Mouse (Mus musculus) MEL (cell line): ENCODE measurements around the gene Arhgap42. TPM values are rescaled to one million over a fixed set of nuclear protein-coding genes. Genes with fewer than 3 reads are reported as not detected.

Source experiments
- DNase-seq: peaks from one replicate; pipeline ENCODE4 v3.0.0; 2011; ENCODE audit warnings: low read depth, low spot score
- H3K27ac ChIP-seq: 2 replicates; pipeline ENCODE4 v1.5.1; 2012; ENCODE audit warnings: low read depth, mild to moderate bottlenecking, control low read depth, low read length, moderate library complexity; ENCODE audit not compliant: control insufficient read depth
- H3K27me3 ChIP-seq, 2 experiments: fragments of 150-350 bp in 1 of 2; sonication (generic) in 1 of 2; 2 replicates each; pipeline ENCODE4 v1.6.1; 2012; ENCODE audit warnings: low read length in 2 of 2, mild to moderate bottlenecking in 2 of 2, improper control_type of control experiment in 1 of 2, moderate library complexity in 1 of 2; ENCODE audit not compliant: insufficient read depth in 2 of 2, control insufficient read depth in 1 of 2
- H3K36me3 ChIP-seq, 2 experiments: 2 replicates each; pipeline ENCODE4 v1.6.1; 2012 to 2014; ENCODE audit warnings: low read length in 2 of 2, improper control_type of control experiment in 1 of 2, inconsistent platforms in 1 of 2, mild to moderate bottlenecking in 1 of 2; ENCODE audit not compliant: insufficient read depth in 2 of 2, control insufficient read depth in 1 of 2
- H3K4me1 ChIP-seq, 2 experiments: fragments of 150-350 bp in 1 of 2; sonication (generic) in 1 of 2; 2 replicates each; pipeline ENCODE4 v1.6.1; 2012; ENCODE audit warnings: low read length in 2 of 2, improper control_type of control experiment in 1 of 2, mild to moderate bottlenecking in 1 of 2; ENCODE audit not compliant: insufficient read depth in 2 of 2, control insufficient read depth in 1 of 2
- H3K4me3 ChIP-seq, 2 experiments: fragments of 150-350 bp in 1 of 2; sonication (generic) in 1 of 2; 2 replicates each; pipeline ENCODE4 v1.5.1; 2012; ENCODE audit warnings: low read depth in 2 of 2, low read length in 2 of 2, mild to moderate bottlenecking in 2 of 2, moderate library complexity in 2 of 2, control low read depth in 1 of 2, improper control_type of control experiment in 1 of 2; ENCODE audit not compliant: control insufficient read depth in 1 of 2, insufficient read depth in 1 of 2
- H3K79me2 ChIP-seq: 2 replicates; pipeline ENCODE4 v1.6.1; 2012; ENCODE audit warnings: mild to moderate bottlenecking, low read length, moderate library complexity; ENCODE audit not compliant: control insufficient read depth, poor library complexity, insufficient read depth
- H3K9ac ChIP-seq: 2 replicates; pipeline ENCODE4 v1.6.1; 2012; ENCODE audit warnings: low read depth, mild to moderate bottlenecking, control low read depth, low read length, moderate library complexity; ENCODE audit not compliant: control insufficient read depth, poor library complexity, severe bottlenecking
- H3K9me3 ChIP-seq: fragments of 150-350 bp; sonication (generic); replicated peaks from 2 replicates; pipeline ENCODE4 v1.6.1; 2012; ENCODE audit warnings: mild to moderate bottlenecking, low read length, improper control_type of control experiment, moderate library complexity; ENCODE audit not compliant: insufficient read depth
- BHLHE40 ChIP-seq: IDR thresholded peaks from 2 replicates; pipeline ENCODE4 v1.6.1; 2012; ENCODE audit warnings: low read depth, mild to moderate bottlenecking, inconsistent platforms, low read length, improper control_type of control experiment, borderline replicate concordance
- CHD1 ChIP-seq: IDR thresholded peaks from 2 replicates; pipeline ENCODE4 v1.6.1; 2012; ENCODE audit warnings: low read depth, mild to moderate bottlenecking, inconsistent platforms, low read length, improper control_type of control experiment
- E2F4 ChIP-seq: IDR thresholded peaks from 2 replicates; pipeline ENCODE4 v1.6.1; 2011; ENCODE audit warnings: low read depth, low read length, improper control_type of control experiment, borderline replicate concordance
- ELF1 ChIP-seq: IDR thresholded peaks from 2 replicates; pipeline ENCODE4 v1.6.1; 2014; ENCODE audit warnings: low read depth, mild to moderate bottlenecking, inconsistent platforms, low read length, improper control_type of control experiment, moderate library complexity
- EP300 ChIP-seq, 2 experiments: IDR thresholded peaks; 2 replicates each; pipeline ENCODE4 v1.6.1; 2011; ENCODE audit warnings: improper control_type of control experiment in 2 of 2, low read length in 2 of 2, low read depth in 1 of 2, mild to moderate bottlenecking in 1 of 2
- GABPA ChIP-seq: IDR thresholded peaks from 2 replicates; pipeline ENCODE4 v1.6.1; 2012; ENCODE audit warnings: low read depth, mild to moderate bottlenecking, inconsistent platforms, low read length, improper control_type of control experiment, moderate library complexity
- GATA1 ChIP-seq: IDR thresholded peaks from 2 replicates; pipeline ENCODE4 v1.6.1; 2011; ENCODE audit warnings: low read depth, low read length, improper control_type of control experiment
- HCFC1 ChIP-seq: IDR thresholded peaks from 2 replicates; pipeline ENCODE4 v1.6.1; 2012; ENCODE audit warnings: low read depth, mild to moderate bottlenecking, inconsistent platforms, low read length, improper control_type of control experiment, moderate library complexity
- KAT2A ChIP-seq: conservative IDR thresholded peaks from 2 replicates; pipeline ENCODE4 v1.6.1; 2012; ENCODE audit warnings: low read depth, low read length, improper control_type of control experiment, inconsistent platforms
- MEF2A ChIP-seq: IDR thresholded peaks from 2 replicates; pipeline ENCODE4 v1.6.1; 2014; ENCODE audit warnings: low read depth, mild to moderate bottlenecking, inconsistent platforms, low read length, improper control_type of control experiment; ENCODE audit not compliant: poor library complexity, insufficient replicate concordance, severe bottlenecking; ENCODE audit errors: extremely low read depth
- NELFE ChIP-seq: IDR thresholded peaks from 2 replicates; pipeline ENCODE4 v1.6.1; 2011; ENCODE audit warnings: low read depth, low read length, improper control_type of control experiment
- RAD21 ChIP-seq: IDR thresholded peaks from 2 replicates; pipeline ENCODE4 v1.6.1; 2011; ENCODE audit warnings: mild to moderate bottlenecking, low read depth, low read length, improper control_type of control experiment
- RCOR1 ChIP-seq: IDR thresholded peaks from 2 replicates; pipeline ENCODE4 v1.6.1; 2012; ENCODE audit warnings: low read depth, mild to moderate bottlenecking, inconsistent platforms, low read length, improper control_type of control experiment
- USF1 ChIP-seq: IDR thresholded peaks from 2 replicates; pipeline ENCODE4 v1.6.1; 2014; ENCODE audit warnings: low read depth, mild to moderate bottlenecking, inconsistent platforms, low read length, improper control_type of control experiment, moderate library complexity
- USF2 ChIP-seq, 2 experiments: IDR thresholded peaks; 2 replicates each; pipeline ENCODE4 v1.6.1; 2011 to 2012; ENCODE audit warnings: improper control_type of control experiment in 2 of 2, low read length in 2 of 2, borderline replicate concordance in 1 of 2, inconsistent platforms in 1 of 2, low read depth in 1 of 2, mild to moderate bottlenecking in 1 of 2; ENCODE audit not compliant: insufficient read depth in 1 of 2
- ZC3H11A ChIP-seq: IDR thresholded peaks from 2 replicates; pipeline ENCODE4 v1.6.1; 2012; ENCODE audit warnings: low read depth, mild to moderate bottlenecking, inconsistent platforms, low read length, improper control_type of control experiment
- ZKSCAN1 ChIP-seq: IDR thresholded peaks from 2 replicates; pipeline ENCODE4 v1.6.1; 2012; ENCODE audit warnings: low read depth, mild to moderate bottlenecking, inconsistent platforms, low read length, improper control_type of control experiment, moderate library complexity
- polyA plus RNA-seq, 2 experiments: library from polyadenylated mRNA; stranded (reverse) in 1 of 2; unstranded in 1 of 2; fragments of >175 nt in 1 of 2; fragments of >200 nt in 1 of 2; gene quantifications; 2 replicates each; pipeline versions ENCODE4 v1.2.1 to v1.2.4; 2012; ENCODE audit warnings: low replicate concordance in 2 of 2, low read depth in 1 of 2; ENCODE audit not compliant: insufficient read length in 2 of 2, insufficient read depth in 1 of 2, missing spikeins in 1 of 2
- total RNA-seq: library from RNA; depleted of rRNA; stranded (reverse); fragments of 300-350 nt; gene quantifications from 2 replicates; pipeline ENCODE4 v1.2.3, GENCODE M21; 2012

Gene Arhgap42
- total and polyA plus RNA-seq, 3 experiments = not detected

DNA sequence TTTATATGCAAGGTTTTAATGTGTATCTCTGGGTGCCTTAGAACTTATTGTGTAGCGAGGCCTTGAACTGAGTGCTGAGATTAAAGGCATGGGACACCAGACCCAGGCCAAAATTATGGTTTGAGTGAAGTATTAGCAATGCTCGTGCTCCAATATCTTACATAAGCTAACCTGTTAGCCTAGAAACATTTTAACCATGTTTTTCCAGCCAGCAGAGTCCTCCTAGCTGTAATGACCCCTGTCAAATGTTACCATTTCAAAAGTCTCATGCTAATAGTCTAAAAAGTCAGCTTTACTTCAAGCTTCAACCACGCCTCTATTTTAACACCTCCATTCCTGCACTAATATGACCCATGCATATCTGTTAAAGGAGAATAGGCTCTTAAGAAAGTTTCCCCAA lies 84.3 kb downstream of the Arhgap42 start:
- no peak for DNase-seq
- H3K27ac ChIP-seq = no peak overlapping the region
- TF ChIP-seq USF2 (IDR thresholded peaks at IDR 0.05; ENCODE audit: borderline replicate concordance in 1 of 2, insufficient read depth in 1 of 2, low read depth in 1 of 2, low read length in 2 of 2) (no peak), USF1 (no peak), HCFC1 (no peak), ZC3H11A (no peak), BHLHE40 (no peak), RCOR1 (no peak), EP300 (IDR thresholded peaks at IDR 0.05; ENCODE audit: low read depth in 1 of 2, low read length in 2 of 2) (no peak), KAT2A (no peak), ZKSCAN1 (no peak), NELFE (no peak), MEF2A (no peak), E2F4 (no peak), RAD21 (no peak), GATA1 (no peak), ELF1 (no peak), GABPA (no peak)
- TF ChIP-seq, all 39 proteins: peak for 0
- Histone ChIP-seq H3K79me2 (no peaks in the 10 kb centered on the region), H3K9ac (no peak overlapping the region), H3K4me3 (no peak overlapping the region), H3K27me3 (no peaks in the 10 kb centered on the region), H3K4me1 (no peaks in the 10 kb centered on the region), H3K36me3 (no peaks in the 10 kb centered on the region), H3K9me3 (no peaks in the 10 kb centered on the region)

DNA sequence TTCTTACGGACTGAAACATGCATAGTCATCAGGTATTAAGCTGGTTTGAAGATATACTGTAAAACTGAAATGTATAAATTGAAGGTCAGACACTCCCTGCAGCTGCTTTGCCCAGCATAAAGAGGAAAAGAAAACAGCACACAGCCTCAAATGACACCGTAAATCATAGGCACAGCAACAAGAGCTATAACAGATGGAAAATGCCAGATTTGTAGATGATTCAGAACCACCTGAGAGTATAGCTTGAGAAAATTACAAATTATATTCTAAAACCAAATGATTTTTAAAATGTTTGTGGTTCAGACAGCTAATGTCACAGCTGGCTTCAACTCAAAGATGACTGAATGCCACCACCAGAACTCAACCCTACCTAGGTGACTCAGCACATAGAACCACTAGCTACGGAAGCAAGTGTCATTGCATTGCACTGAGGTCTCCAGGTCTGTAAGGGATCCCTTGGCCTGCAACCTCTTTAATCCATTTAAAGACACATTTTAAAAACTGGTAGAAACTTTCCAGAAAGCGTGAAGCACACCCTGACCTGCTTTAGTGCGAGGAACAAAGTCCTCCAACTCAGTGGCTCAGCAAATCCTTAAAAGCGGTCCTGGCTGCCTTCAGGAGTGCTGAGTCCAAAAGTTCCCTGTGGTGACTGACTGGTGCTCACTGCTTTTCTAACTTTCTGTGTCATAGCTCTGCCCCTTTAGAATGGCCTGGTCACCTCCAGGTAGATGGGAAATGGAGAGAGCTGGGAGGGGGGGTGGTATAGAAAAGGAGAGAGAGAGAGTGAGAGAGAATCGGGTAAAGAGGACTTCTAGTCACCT lies 94.4 kb downstream of the Arhgap42 start:
- no peaks in the 10 kb centered on the region for H3K9me3 ChIP-seq
- no peaks in the 10 kb centered on the region for H3K4me1 ChIP-seq
- H3K27me3 ChIP-seq = no peaks in the 10 kb centered on the region
- no peaks in the 10 kb centered on the region for H3K36me3 ChIP-seq
- H3K4me3 ChIP-seq = no peak overlapping the region
- H3K27ac ChIP-seq = no peak overlapping the region
- no peak for DNase-seq
- H3K79me2 ChIP-seq = no peaks in the 10 kb centered on the region
- H3K9ac ChIP-seq = no peak overlapping the region
- no peak for TF ChIP-seq CHD1
- TF ChIP-seq, all 39 proteins: peak for 0
